Comparison of ENCODE assay signal across 8 mouse cellular contexts in genomic region chr4:147936331-147936954, GRCm38 (mm10). TPM values are rescaled to one million over a fixed set of nuclear protein-coding genes. Genes with fewer than 3 reads are reported as not detected.
DNase-seq lines count a peak whose midpoint lies in the region; ATAC-seq and TF ChIP-seq lines count a peak whose summit lies in the region.

Plod1 (minus strand) TSS chr4:147936767.

- peak within 1 kb of the TSS; percentile 81 for H3K27ac ChIP-seq in embryonic facial prominence, embryonic 12.5 days
- peak within 1 kb of the TSS; percentile 71 for H3K27ac ChIP-seq in intestine, postnatal 0 days (ENCODE audit: low read depth, low read length)

- peaks cover 24% of the 10 kb centered on the region for H3K4me1 ChIP-seq in embryonic facial prominence, embryonic 12.5 days
- H3K4me1 ChIP-seq in intestine, postnatal 0 days (replicated peaks; ENCODE audit: control insufficient read depth, insufficient read depth, low read length) = peaks cover 5% of the 10 kb centered on the region; the same call in 1 of the 2 replicates

- H3K9me3 ChIP-seq in embryonic facial prominence, embryonic 12.5 days = no peaks in the 10 kb centered on the region
- no peaks in the 10 kb centered on the region for H3K9me3 ChIP-seq in intestine, postnatal 0 days (ENCODE audit: control insufficient read depth)

- H3K4me3 ChIP-seq in embryonic facial prominence, embryonic 12.5 days = peak within 1 kb of the TSS; percentile 79
- H3K4me3 ChIP-seq in intestine, postnatal 0 days (ENCODE audit: low read depth, low read length) = peak within 1 kb of the TSS; percentile 71

- no peaks in the 10 kb centered on the region for H3K27me3 ChIP-seq in embryonic facial prominence, embryonic 12.5 days
- H3K27me3 ChIP-seq in intestine, postnatal 0 days (replicated peaks; ENCODE audit: control insufficient read depth, insufficient read depth, low read length) = no peaks in the 10 kb centered on the region

- peak; percentile 93 for DNase-seq in 3134 (ENCODE audit: extremely low read depth, insufficient read length, low spot score)
- peak; percentile 92 for DNase-seq in adrenal gland, postnatal 14 days
- DNase-seq in left cerebral cortex, postnatal 36 days (ENCODE audit: low spot score in 2 of 2) = peak; percentile 70 to 72
- peak; percentile 72 for DNase-seq in mesoderm, embryonic 11.5 days (ENCODE audit: low read depth, low spot score)
- DNase-seq in right cerebral cortex, postnatal 4 days = peak; percentile 70

- peak; percentile 19; the same call in 1 of the 2 replicates for TF ChIP-seq CTCF in intestine, postnatal 0 days (IDR thresholded peaks at IDR 0.05; ENCODE audit: low read depth)

- peaks cover 10% of the 10 kb centered on the region; the same call in 1 of the 2 replicates for H3K36me3 ChIP-seq in embryonic facial prominence, embryonic 12.5 days
- no peaks in the 10 kb centered on the region for H3K36me3 ChIP-seq in intestine, postnatal 0 days (ENCODE audit: control insufficient read depth, insufficient read depth)

- intact Hi-C loops in left cerebral cortex, postnatal 36 days (cut with DNase I) = no loop called here

- H3K9ac ChIP-seq in embryonic facial prominence, embryonic 12.5 days = peak within 1 kb of the TSS; percentile 79
- H3K9ac ChIP-seq in intestine, postnatal 0 days (ENCODE audit: low read depth, low read length) = peak within 1 kb of the TSS; percentile 70

- WGBS in embryonic facial prominence, embryonic 12.5 days = under 1% methylated on average over 51 of the region's 51 CpGs
- WGBS in intestine, postnatal 0 days = under 1% methylated on average over 51 of the region's 51 CpGs

- H3K4me2 ChIP-seq in embryonic facial prominence, embryonic 12.5 days (replicated peaks) = peak within 1 kb of the TSS; percentile 79
- H3K4me2 ChIP-seq in intestine, postnatal 0 days (replicated peaks; ENCODE audit: low read depth) = peak within 1 kb of the TSS; percentile 97

- peak; percentile 48; the same call in 1 of the 2 replicates for ATAC-seq in embryonic facial prominence, embryonic 12.5 days (ENCODE audit: insufficient number of reproducible peaks, insufficient read depth, low FRiP score, low TSS enrichment)
- peak; percentile 57 for ATAC-seq in granulocyte monocyte progenitor cell, adult 5-6 weeks (replicated peaks; ENCODE audit: poor library complexity, severe bottlenecking)
- ATAC-seq in intestine, postnatal 0 days = peak; percentile 23; the same call in 1 of the 2 replicates

RNA-seq across cellular contexts. Expression of gene Plod1, which starts in this region (rescaled TPM):
- total RNA-seq in adrenal gland, postnatal 14 days (2021) = 43.7 and 44.2 TPM in 2 replicates
- polyA plus RNA-seq in embryonic facial prominence, embryonic 12.5 days (2016; fragmentation: Nextera tagmentation; extraction: Ambion mirVana) = 52.9 and 54.8 TPM in 2 replicates
- total RNA-seq in granulocyte monocyte progenitor cell, adult 5-6 weeks (2014; fragmentation: Nextera tagmentation) = 6.7 and 7.0 TPM in 2 replicates
- 9.0 and 9.1 TPM in 2 replicates for total RNA-seq in granulocyte monocyte progenitor cell, adult 5-6 weeks (2017)
- polyA plus RNA-seq in intestine, postnatal 0 days (2015; fragmentation: Nextera tagmentation; extraction: Ambion mirVana) = 28.0 and 28.8 TPM in 2 replicates
- 10 to 100 TPM; 15.7 to 16.5 TPM for total RNA-seq in left cerebral cortex, postnatal 36 days (2021)

Comparison
In these comparisons a context has a peak if more than half of its experiments do, and no peak if none do; other contexts are left out.
1. Peak in every context shown above with its lines: DNase-seq, ATAC-seq, H3K4me3 ChIP-seq and H3K27ac ChIP-seq.